Mouse (Mus musculus): ENCODE data around the gene Myo16. TPM values are rescaled to one million over a fixed set of nuclear protein-coding genes. Genes with fewer than 3 reads are reported as not detected.

Myo16 gene
- polyA plus RNA-seq, 1 experiment from 2014 or later: 0.81 TPM

- no peak overlapping the region for H3K4me3 ChIP-seq (ENCODE audit: low read depth, low read length)
- H3K9ac ChIP-seq (replicated peaks; ENCODE audit: low read length): no peak overlapping the region
- H3K9me3 ChIP-seq (replicated peaks; ENCODE audit: control insufficient read depth, low read length): no peaks in the 10 kb centered on the region
- no peaks in the 10 kb centered on the region for H3K36me3 ChIP-seq (replicated peaks; ENCODE audit: control insufficient read depth, insufficient read depth, low read depth, low read length)
- no peak overlapping the region for H3K27ac ChIP-seq (replicated peaks; ENCODE audit: low read depth, low read length)
- H3K4me2 ChIP-seq (ENCODE audit: low read depth, low read length): no peak overlapping the region
- ATAC-seq (replicated peaks; ENCODE audit: insufficient number of reproducible peaks, low FRiP score, low TSS enrichment, low read depth): no peak
- H3K27me3 ChIP-seq (ENCODE audit: control insufficient read depth, insufficient read depth, low read length): no peaks in the 10 kb centered on the region
- WGBS: 75% methylated on average over 16 of the region's 16 CpGs
- DNase-seq (ENCODE audit: low spot score): no peak
- H3K4me1 ChIP-seq (ENCODE audit: control insufficient read depth, insufficient read depth, low read length): no peaks in the 10 kb centered on the region
Measured at GRCm38 (mm10) chr8:10439595-10440453, 286.1 kb downstream of the Myo16 start.

- Histone ChIP-seq H3K4me3 (ENCODE audit: low read depth, low read length) (no peak overlapping the region), H3K27me3 (ENCODE audit: control insufficient read depth, insufficient read depth, low read length) (no peaks in the 10 kb centered on the region), H3K9ac (replicated peaks; ENCODE audit: low read length) (no peak overlapping the region), H3K4me1 (ENCODE audit: control insufficient read depth, insufficient read depth, low read length) (no peaks in the 10 kb centered on the region), H3K9me3 (replicated peaks; ENCODE audit: control insufficient read depth, low read length) (no peaks in the 10 kb centered on the region), H3K36me3 (replicated peaks; ENCODE audit: control insufficient read depth, insufficient read depth, low read depth, low read length) (no peaks in the 10 kb centered on the region), H3K27ac (replicated peaks; ENCODE audit: low read depth, low read length) (no peak overlapping the region), H3K4me2 (ENCODE audit: low read depth, low read length) (no peak overlapping the region)
- DNase-seq (ENCODE audit: low spot score) (no peak), ATAC-seq (replicated peaks; ENCODE audit: insufficient number of reproducible peaks, low FRiP score, low TSS enrichment, low read depth) (no peak)
- WGBS: 71% methylated on average over 3 of the region's 3 CpGs
Measured at GRCm38 (mm10) chr8:10442562-10442961, 288.9 kb downstream of the Myo16 start.

GRCm38 (mm10) chr8:10445011-10445410 lies 291.3 kb downstream of the Myo16 start:
- no peaks in the 10 kb centered on the region for H3K27me3 ChIP-seq (ENCODE audit: control insufficient read depth, insufficient read depth, low read length)
- H3K9me3 ChIP-seq (replicated peaks; ENCODE audit: control insufficient read depth, low read length): no peaks in the 10 kb centered on the region
- no peak overlapping the region for H3K4me2 ChIP-seq (ENCODE audit: low read depth, low read length)
- DNase-seq (ENCODE audit: low spot score) (no peak), ATAC-seq (replicated peaks; ENCODE audit: insufficient number of reproducible peaks, low FRiP score, low TSS enrichment, low read depth) (no peak)
- WGBS: 83% methylated on average over 7 of the region's 7 CpGs
- H3K4me1 ChIP-seq (ENCODE audit: control insufficient read depth, insufficient read depth, low read length): no peaks in the 10 kb centered on the region
- no peaks in the 10 kb centered on the region for H3K36me3 ChIP-seq (replicated peaks; ENCODE audit: control insufficient read depth, insufficient read depth, low read depth, low read length)
- H3K27ac ChIP-seq (replicated peaks; ENCODE audit: low read depth, low read length): no peak overlapping the region
- H3K4me3 ChIP-seq (ENCODE audit: low read depth, low read length): no peak overlapping the region
- no peak overlapping the region for H3K9ac ChIP-seq (replicated peaks; ENCODE audit: low read length)

GRCm38 (mm10) chr8:10448545-10448944 lies 294.8 kb downstream of the Myo16 start:
- Histone ChIP-seq H3K9me3 (replicated peaks; ENCODE audit: control insufficient read depth, low read length) (no peaks in the 10 kb centered on the region), H3K36me3 (replicated peaks; ENCODE audit: control insufficient read depth, insufficient read depth, low read depth, low read length) (no peaks in the 10 kb centered on the region), H3K27me3 (ENCODE audit: control insufficient read depth, insufficient read depth, low read length) (no peaks in the 10 kb centered on the region), H3K4me3 (ENCODE audit: low read depth, low read length) (no peak overlapping the region), H3K27ac (replicated peaks; ENCODE audit: low read depth, low read length) (no peak overlapping the region), H3K4me2 (ENCODE audit: low read depth, low read length) (no peak overlapping the region), H3K9ac (replicated peaks; ENCODE audit: low read length) (no peak overlapping the region), H3K4me1 (ENCODE audit: control insufficient read depth, insufficient read depth, low read length) (no peaks in the 10 kb centered on the region)
- DNase-seq (ENCODE audit: low spot score) (no peak), ATAC-seq (replicated peaks; ENCODE audit: insufficient number of reproducible peaks, low FRiP score, low TSS enrichment, low read depth) (no peak)
- WGBS: 84% methylated on average over 14 of the region's 14 CpGs

GRCm38 (mm10) chr8:10453046-10453445 lies 299.3 kb downstream of the Myo16 start:
- Histone ChIP-seq H3K27me3 (ENCODE audit: control insufficient read depth, insufficient read depth, low read length) (no peaks in the 10 kb centered on the region), H3K4me1 (ENCODE audit: control insufficient read depth, insufficient read depth, low read length) (no peaks in the 10 kb centered on the region), H3K9ac (replicated peaks; ENCODE audit: low read length) (no peak overlapping the region), H3K9me3 (replicated peaks; ENCODE audit: control insufficient read depth, low read length) (no peaks in the 10 kb centered on the region), H3K4me3 (ENCODE audit: low read depth, low read length) (no peak overlapping the region), H3K36me3 (replicated peaks; ENCODE audit: control insufficient read depth, insufficient read depth, low read depth, low read length) (no peaks in the 10 kb centered on the region), H3K27ac (replicated peaks; ENCODE audit: low read depth, low read length) (no peak overlapping the region), H3K4me2 (ENCODE audit: low read depth, low read length) (no peak overlapping the region)
- ATAC-seq (replicated peaks; ENCODE audit: insufficient number of reproducible peaks, low FRiP score, low TSS enrichment, low read depth) (no peak), DNase-seq (ENCODE audit: low spot score) (peak; percentile 17)
- 65% methylated on average over 10 of the region's 10 CpGs for WGBS

GRCm38 (mm10) chr8:10458151-10458649 lies 304.5 kb downstream of the Myo16 start:
- H3K9ac ChIP-seq (replicated peaks; ENCODE audit: low read length): no peak overlapping the region
- H3K36me3 ChIP-seq (replicated peaks; ENCODE audit: control insufficient read depth, insufficient read depth, low read depth, low read length): no peaks in the 10 kb centered on the region
- no peak overlapping the region for H3K4me2 ChIP-seq (ENCODE audit: low read depth, low read length)
- H3K4me3 ChIP-seq (ENCODE audit: low read depth, low read length): no peak overlapping the region
- ATAC-seq (replicated peaks; ENCODE audit: insufficient number of reproducible peaks, low FRiP score, low TSS enrichment, low read depth) (no peak), DNase-seq (ENCODE audit: low spot score) (no peak)
- no peaks in the 10 kb centered on the region for H3K9me3 ChIP-seq (replicated peaks; ENCODE audit: control insufficient read depth, low read length)
- H3K4me1 ChIP-seq (ENCODE audit: control insufficient read depth, insufficient read depth, low read length): no peaks in the 10 kb centered on the region
- H3K27ac ChIP-seq (replicated peaks; ENCODE audit: low read depth, low read length): no peak overlapping the region
- 73% methylated on average over 9 of the region's 9 CpGs for WGBS
- no peaks in the 10 kb centered on the region for H3K27me3 ChIP-seq (ENCODE audit: control insufficient read depth, insufficient read depth, low read length)

GRCm38 (mm10) chr8:10462271-10462670 lies 308.6 kb downstream of the Myo16 start:
- Histone ChIP-seq H3K27ac (replicated peaks; ENCODE audit: low read depth, low read length) (no peak overlapping the region), H3K4me1 (ENCODE audit: control insufficient read depth, insufficient read depth, low read length) (no peaks in the 10 kb centered on the region), H3K4me2 (ENCODE audit: low read depth, low read length) (no peak overlapping the region), H3K9ac (replicated peaks; ENCODE audit: low read length) (no peak overlapping the region), H3K27me3 (ENCODE audit: control insufficient read depth, insufficient read depth, low read length) (no peaks in the 10 kb centered on the region), H3K36me3 (replicated peaks; ENCODE audit: control insufficient read depth, insufficient read depth, low read depth, low read length) (no peaks in the 10 kb centered on the region), H3K9me3 (replicated peaks; ENCODE audit: control insufficient read depth, low read length) (no peaks in the 10 kb centered on the region), H3K4me3 (ENCODE audit: low read depth, low read length) (no peak overlapping the region)
- ATAC-seq (replicated peaks; ENCODE audit: insufficient number of reproducible peaks, low FRiP score, low TSS enrichment, low read depth) (no peak), DNase-seq (ENCODE audit: low spot score) (no peak)
- 81% methylated on average over 5 of the region's 5 CpGs for WGBS

- DNase-seq (ENCODE audit: low spot score) (no peak), ATAC-seq (replicated peaks; ENCODE audit: insufficient number of reproducible peaks, low FRiP score, low TSS enrichment, low read depth) (no peak)
- H3K4me3 ChIP-seq (ENCODE audit: low read depth, low read length): no peak overlapping the region
- no peaks in the 10 kb centered on the region for H3K9me3 ChIP-seq (replicated peaks; ENCODE audit: control insufficient read depth, low read length)
- no peak overlapping the region for H3K27ac ChIP-seq (replicated peaks; ENCODE audit: low read depth, low read length)
- no peaks in the 10 kb centered on the region for H3K27me3 ChIP-seq (ENCODE audit: control insufficient read depth, insufficient read depth, low read length)
- no peaks in the 10 kb centered on the region for H3K36me3 ChIP-seq (replicated peaks; ENCODE audit: control insufficient read depth, insufficient read depth, low read depth, low read length)
- 59% methylated on average over 3 of the region's 3 CpGs for WGBS
- H3K4me1 ChIP-seq (ENCODE audit: control insufficient read depth, insufficient read depth, low read length): no peaks in the 10 kb centered on the region
- no peak overlapping the region for H3K4me2 ChIP-seq (ENCODE audit: low read depth, low read length)
- no peak overlapping the region for H3K9ac ChIP-seq (replicated peaks; ENCODE audit: low read length)
Measured at GRCm38 (mm10) chr8:10468490-10468889, 314.8 kb downstream of the Myo16 start.

All from embryonic facial prominence, embryonic 11.5 days (tissue).